Mouse (Mus musculus) frontal cortex, postnatal 25 days (tissue): ENCODE data around the gene Krt19.

Source experiments
- DNase-seq, 2 experiments: peaks; one replicate each; pipeline ENCODE4 v3.0.0; 2022; ENCODE audit warnings: low spot score in 2 of 2

Gene Krt19

GRCm38 (mm10) chr11:100137693-100138092 lies 10.8 kb downstream of the Krt19 start:
- no peak for DNase-seq

- DNase-seq = no peak
Measured at GRCm38 (mm10) chr11:100136559-100136958, 11.9 kb downstream of the Krt19 start.

GRCm38 (mm10) chr11:100135731-100136130 lies 12.7 kb downstream of the Krt19 start, which contains the start of gene Krt15:
Krt15 (minus strand) TSS chr11:100135928.
- DNase-seq = no peak

GRCm38 (mm10) chr11:100124901-100125300 lies 23.6 kb downstream of the Krt19 start:
- DNase-seq = no peak

- DNase-seq = no peak
Measured at GRCm38 (mm10) chr11:100121466-100121865, 27.0 kb downstream of the Krt19 start, which contains the start of gene Krt13. Krt13 (minus strand) TSS chr11:100121566.

GRCm38 (mm10) chr11:100120331-100120730 lies 28.1 kb downstream of the Krt19 start:
- no peak for DNase-seq

GRCm38 (mm10) chr11:100113742-100114029 lies 34.8 kb downstream of the Krt19 start:
- no peak for DNase-seq

- no peak for DNase-seq
Measured at GRCm38 (mm10) chr11:100112935-100113741, 35.3 kb downstream of the Krt19 start.

GRCm38 (mm10) chr11:100105576-100106122 lies 42.8 kb downstream of the Krt19 start, which contains the start of gene Krt36:
Krt36 (minus strand) TSS chr11:100105626.
- DNase-seq = no peak

GRCm38 (mm10) chr11:100102693-100103429 lies 45.6 kb downstream of the Krt19 start:
- DNase-seq = no peak

GRCm38 (mm10) chr11:100100391-100100790 lies 48.1 kb downstream of the Krt19 start:
- no peak for DNase-seq

GRCm38 (mm10) chr11:100097819-100098218 lies 50.6 kb downstream of the Krt19 start:
- DNase-seq = no peak

GRCm38 (mm10) chr11:100096141-100096540 lies 52.3 kb downstream of the Krt19 start, which contains the start of gene Krt35:
Krt35 (minus strand) TSS chr11:100096241.
- no peak for DNase-seq
